Mouse (Mus musculus) heart, embryonic 11.5 days (tissue): ENCODE measurements around the gene Grap. TPM values are rescaled to one million over a fixed set of nuclear protein-coding genes. Genes with fewer than 3 reads are reported as not detected.

Source experiments
- ATAC-seq: fragments of 200-750 bp; cut with Nextera tagmentation; replicated peaks from 2 replicates; pipeline ENCODE4 v1.8.0; 2017; ENCODE audit warnings: moderate library complexity; ENCODE audit not compliant: insufficient number of reproducible peaks, low FRiP score, low TSS enrichment
- H3K27ac ChIP-seq: fragments of 300-500 bp; sonication (generic); 2 replicates; pipeline ENCODE4 v1.5.1; 2014; ENCODE audit warnings: mild to moderate bottlenecking, low read depth, low read length
- H3K27me3 ChIP-seq: fragments of 300-500 bp; sonication (generic); 2 replicates; pipeline ENCODE4 v1.6.1; 2014; ENCODE audit warnings: mild to moderate bottlenecking, low read length, mixed read lengths; ENCODE audit not compliant: control insufficient read depth, insufficient read depth
- H3K36me3 ChIP-seq: fragments of 300-500 bp; sonication (generic); 2 replicates; pipeline ENCODE4 v1.6.1; 2014; ENCODE audit warnings: mild to moderate bottlenecking, low read length, moderate library complexity, mixed read lengths; ENCODE audit not compliant: control insufficient read depth, insufficient read depth
- H3K4me1 ChIP-seq: fragments of 300-500 bp; sonication (generic); 2 replicates; pipeline ENCODE4 v1.6.1; 2014; ENCODE audit warnings: low read length; ENCODE audit not compliant: control insufficient read depth, insufficient read depth
- H3K4me2 ChIP-seq: fragments of 300-500 bp; sonication (generic); 2 replicates; pipeline ENCODE4 v1.6.1; 2014; ENCODE audit warnings: mild to moderate bottlenecking, moderate library complexity
- H3K4me3 ChIP-seq: fragments of 300-500 bp; sonication (generic); 2 replicates; pipeline ENCODE4 v1.5.1; 2014; ENCODE audit warnings: low read depth, low read length
- H3K9ac ChIP-seq: fragments of 300-500 bp; sonication (generic); 2 replicates; pipeline ENCODE4 v1.6.1; 2014; ENCODE audit warnings: mild to moderate bottlenecking, low read depth, low read length, moderate library complexity
- H3K9me3 ChIP-seq: fragments of 300-500 bp; sonication (generic); replicated peaks from 2 replicates; pipeline ENCODE4 v1.6.1; 2016; ENCODE audit warnings: low read length; ENCODE audit not compliant: control insufficient read depth
- WGBS: fragments of 180-500 bp; shearing (Covaris S2); extraction: QIAGEN DNeasy Blood & Tissue Kit; methylation state at CpG from one replicate; pipeline ENCODE4 v1.1.7; 2014; ENCODE audit not compliant: insufficient replicate concordance; 5-methylcytosine and 5-hydroxymethylcytosine counted together
- polyA plus RNA-seq: library from polyadenylated mRNA; unstranded; fragments of >200 nt; fragmentation: Nextera tagmentation; extraction: Ambion mirVana; gene quantifications from 2 replicates; pipeline ENCODE4 v1.2.1, GENCODE M21; 2014

The Grap gene
- polyA plus RNA-seq, 1 experiment from 2014 or later, result 7.3 TPM

- Histone ChIP-seq H3K9ac (no peak within 1 kb of the TSS), H3K9me3 (no peaks in the 10 kb centered on the region), H3K27me3 (no peaks in the 10 kb centered on the region), H3K4me1 (no peaks in the 10 kb centered on the region), H3K27ac (no peak within 1 kb of the TSS), H3K4me2 (no peak within 1 kb of the TSS), H3K4me3 (no peak within 1 kb of the TSS), H3K36me3 (no peaks in the 10 kb centered on the region)
- WGBS, result 71% methylated on average over 3 of the region's 3 CpGs
- no peak for ATAC-seq
Measured at GRCm38 (mm10) chr11:61720636-61721035, 67.6 kb downstream of the Grap start, which contains the start of gene Slc5a10. Gene Slc5a10, minus strand, starts transcription at chr11:61720826.

DNA sequence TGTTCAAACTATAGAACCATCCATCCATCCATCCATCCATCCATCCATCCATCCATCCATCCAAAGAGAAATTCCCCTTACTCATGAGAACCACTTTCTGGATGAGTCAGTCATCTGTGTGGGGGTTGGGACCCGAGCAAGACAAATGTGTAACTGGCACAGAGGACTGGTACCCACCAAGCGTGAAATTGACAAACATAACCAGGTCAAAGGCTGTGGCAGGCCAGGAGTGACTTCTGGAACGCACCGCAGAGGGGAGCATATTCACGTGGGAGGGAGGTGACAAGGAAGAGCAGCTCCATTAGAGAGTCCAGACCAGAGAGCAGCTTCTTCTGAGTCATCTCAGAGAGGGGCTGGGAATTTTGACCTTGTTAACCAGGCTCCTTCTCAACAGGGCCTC lies 69.0 kb downstream of the Grap start:
- no peak overlapping the region for H3K27ac ChIP-seq
- no peak overlapping the region for H3K9ac ChIP-seq
- WGBS, result 74% methylated on average over 5 of the region's 5 CpGs
- no peaks in the 10 kb centered on the region for H3K4me1 ChIP-seq
- H3K4me3 ChIP-seq, result no peak overlapping the region
- no peaks in the 10 kb centered on the region for H3K9me3 ChIP-seq
- no peaks in the 10 kb centered on the region for H3K36me3 ChIP-seq
- no peak for ATAC-seq
- H3K27me3 ChIP-seq, result no peaks in the 10 kb centered on the region
- no peak overlapping the region for H3K4me2 ChIP-seq

Other genes starting within 250 kb of the Grap start
- 0.09 TPM in 1 of 2 replicates, not detected in the other for gene Rnf112, start 199.1 kb upstream of the Grap start, polyA plus RNA-seq
- gene Mfap4, start 167.8 kb upstream of the Grap start, polyA plus RNA-seq, result 57.6 and 58.4 TPM in 2 replicates
- 22.3 and 25.8 TPM in 2 replicates for gene Mapk7, start 158.9 kb upstream of the Grap start, polyA plus RNA-seq
- 13.3 and 14.5 TPM in 2 replicates for gene B9d1, start 148.1 kb upstream of the Grap start, polyA plus RNA-seq
- gene Epn2, start 73.6 kb upstream of the Grap start, polyA plus RNA-seq, result 23.3 and 23.7 TPM in 2 replicates
- 1.6 and 2.0 TPM in 2 replicates for gene Fam83g, start 30.8 kb downstream of the Grap start, polyA plus RNA-seq
- gene Slc5a10, start 67.6 kb downstream of the Grap start, polyA plus RNA-seq, result not detected in 2 replicates
- 13.8 and 16.2 TPM in 2 replicates for gene Prpsap2, start 108.8 kb downstream of the Grap start, polyA plus RNA-seq
- gene Ulk2, start 201.8 kb downstream of the Grap start, polyA plus RNA-seq, result 13.2 and 13.3 TPM in 2 replicates